Mouse (Mus musculus): Measurements from ENCODE around the gene Gale. TPM values are rescaled to one million over a fixed set of nuclear protein-coding genes. Genes with fewer than 3 reads are reported as not detected.
"Not testable (repeated sequence)": the region's sequence is repeated elsewhere in the genome, so short reads cannot be mapped to it uniquely, and the experiment has no call there.

Gene Gale
- polyA plus RNA-seq, 1 experiment from 2014 or later, result 166 TPM

- H3K4me2 ChIP-seq (replicated peaks; ENCODE audit: low read depth), result peak overlapping the region; percentile 93
- H3K4me1 ChIP-seq (replicated peaks; ENCODE audit: control insufficient read depth, insufficient read depth), result peaks cover 4% of the 10 kb centered on the region; the same call in 1 of the 2 replicates
- no peak for DNase-seq (ENCODE audit: low spot score)
- WGBS, result 53% methylated on average over 13 of the region's 13 CpGs
- no peaks in the 10 kb centered on the region for H3K9me3 ChIP-seq (ENCODE audit: control insufficient read depth, low read length)
- H3K27ac ChIP-seq (replicated peaks), result peak overlapping the region; percentile 84; the same call in 1 of the 2 replicates
- H3K36me3 ChIP-seq (ENCODE audit: control insufficient read depth, insufficient read depth, low read length), result peaks cover 14% of the 10 kb centered on the region
- H3K27me3 ChIP-seq (ENCODE audit: control insufficient read depth, insufficient read depth, low read length), result no peaks in the 10 kb centered on the region
- H3K4me3 ChIP-seq (ENCODE audit: low read depth, low read length), result peak overlapping the region; percentile 95
- no peak for ATAC-seq (ENCODE audit: low FRiP score, low TSS enrichment)
- TF ChIP-seq CTCF (IDR thresholded peaks at IDR 0.05; ENCODE audit: low read depth) (no peak), EP300 (optimal IDR thresholded peaks at IDR 0.05) (no peak)
- peak overlapping the region; percentile 89; the same call in 1 of the 2 replicates for H3K9ac ChIP-seq (ENCODE audit: low read length)
Measured at GRCm38 (mm10) chr4:135972911-135973811, 9.6 kb downstream of the Gale start.

DNA sequence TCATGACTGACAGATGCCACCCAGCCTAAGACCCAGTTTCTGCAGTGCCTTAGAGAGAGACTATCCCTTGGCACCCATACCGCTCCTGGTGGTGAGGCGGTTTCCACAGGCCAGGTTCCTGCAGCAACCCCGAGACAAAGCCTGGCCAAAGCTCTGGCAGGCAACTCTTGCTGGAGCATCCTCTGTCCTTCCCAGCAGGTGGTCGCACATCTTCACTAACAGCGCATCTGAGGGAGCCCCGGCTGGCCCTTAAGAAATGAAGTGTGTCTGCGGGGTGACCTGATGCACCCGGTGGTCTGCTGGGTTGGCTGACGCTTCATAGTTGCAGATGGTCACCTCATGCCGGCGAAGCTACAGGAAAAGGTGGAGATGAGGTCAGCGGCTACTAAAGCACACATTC, 12.6 kb downstream of the Gale start:
- ATAC-seq (ENCODE audit: low FRiP score, low TSS enrichment) (no peak), DNase-seq (ENCODE audit: low spot score) (no peak)
- Histone ChIP-seq H3K9ac (ENCODE audit: low read length) (no peak overlapping the region), H3K36me3 (ENCODE audit: control insufficient read depth, insufficient read depth, low read length) (peaks cover 9% of the 10 kb centered on the region; the same call in 1 of the 2 replicates), H3K27me3 (ENCODE audit: control insufficient read depth, insufficient read depth, low read length) (no peaks in the 10 kb centered on the region), H3K4me1 (replicated peaks; ENCODE audit: control insufficient read depth, insufficient read depth) (peaks cover 4% of the 10 kb centered on the region; the same call in 1 of the 2 replicates), H3K4me3 (ENCODE audit: low read depth, low read length) (no peak overlapping the region), H3K27ac (replicated peaks) (no peak overlapping the region), H3K9me3 (ENCODE audit: control insufficient read depth, low read length) (no peaks in the 10 kb centered on the region), H3K4me2 (replicated peaks; ENCODE audit: low read depth) (no peak overlapping the region)
- 94% methylated on average over 12 of the region's 12 CpGs for WGBS
- TF ChIP-seq CTCF (IDR thresholded peaks at IDR 0.05; ENCODE audit: low read depth) (no peak), EP300 (optimal IDR thresholded peaks at IDR 0.05) (no peak)

DNA sequence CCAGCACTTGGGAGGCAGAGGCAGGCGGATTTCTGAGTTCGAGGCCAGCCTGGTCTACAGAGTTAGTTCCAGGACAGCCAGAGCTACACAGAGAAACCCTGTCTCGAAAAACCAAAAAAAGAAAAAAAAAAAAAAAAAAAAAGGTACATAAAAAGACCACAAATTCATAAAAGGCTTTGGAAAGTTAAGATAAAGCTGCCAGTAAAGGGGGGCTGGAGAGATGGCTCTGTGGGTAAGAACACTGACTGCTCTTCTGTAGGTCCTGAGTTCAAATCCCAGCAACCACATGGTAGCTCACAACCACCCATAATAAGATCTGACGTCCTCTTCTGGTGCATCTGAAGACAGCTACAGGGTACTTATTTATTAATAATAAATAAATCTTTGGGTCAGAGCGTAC, 16.7 kb downstream of the Gale start:
- H3K9me3 ChIP-seq (ENCODE audit: control insufficient read depth, low read length); DNase-seq (ENCODE audit: low spot score); ATAC-seq (ENCODE audit: low FRiP score, low TSS enrichment); H3K4me3 ChIP-seq (ENCODE audit: low read depth, low read length); H3K9ac ChIP-seq (ENCODE audit: low read length); H3K27ac ChIP-seq (replicated peaks); H3K4me1 ChIP-seq (replicated peaks; ENCODE audit: control insufficient read depth, insufficient read depth); H3K27me3 ChIP-seq (ENCODE audit: control insufficient read depth, insufficient read depth, low read length); H3K4me2 ChIP-seq (replicated peaks; ENCODE audit: low read depth): not testable (repeated sequence)
- peaks cover 13% of the 10 kb centered on the region; the same call in 1 of the 2 replicates for H3K36me3 ChIP-seq (ENCODE audit: control insufficient read depth, insufficient read depth, low read length)
- WGBS, result 96% methylated on average over 3 of the region's 5 CpGs

GRCm38 (mm10) chr4:135981524-135982063, 18.1 kb downstream of the Gale start:
- Histone ChIP-seq H3K4me1 (replicated peaks; ENCODE audit: control insufficient read depth, insufficient read depth) (no peaks in the 10 kb centered on the region), H3K27me3 (ENCODE audit: control insufficient read depth, insufficient read depth, low read length) (no peaks in the 10 kb centered on the region), H3K4me2 (replicated peaks; ENCODE audit: low read depth) (no peak overlapping the region), H3K36me3 (ENCODE audit: control insufficient read depth, insufficient read depth, low read length) (peaks cover 9% of the 10 kb centered on the region; the same call in 1 of the 2 replicates), H3K9ac (ENCODE audit: low read length) (no peak overlapping the region), H3K27ac (replicated peaks) (no peak overlapping the region), H3K9me3 (ENCODE audit: control insufficient read depth, low read length) (no peaks in the 10 kb centered on the region), H3K4me3 (ENCODE audit: low read depth, low read length) (no peak overlapping the region)
- DNase-seq (ENCODE audit: low spot score), result no peak
- ATAC-seq (ENCODE audit: low FRiP score, low TSS enrichment), result no peak
- no peak for TF ChIP-seq EP300 (optimal IDR thresholded peaks at IDR 0.05)
- peak; percentile 25 for TF ChIP-seq CTCF (IDR thresholded peaks at IDR 0.05; ENCODE audit: low read depth)
- WGBS, result 64% methylated on average over 7 of the region's 7 CpGs

DNA sequence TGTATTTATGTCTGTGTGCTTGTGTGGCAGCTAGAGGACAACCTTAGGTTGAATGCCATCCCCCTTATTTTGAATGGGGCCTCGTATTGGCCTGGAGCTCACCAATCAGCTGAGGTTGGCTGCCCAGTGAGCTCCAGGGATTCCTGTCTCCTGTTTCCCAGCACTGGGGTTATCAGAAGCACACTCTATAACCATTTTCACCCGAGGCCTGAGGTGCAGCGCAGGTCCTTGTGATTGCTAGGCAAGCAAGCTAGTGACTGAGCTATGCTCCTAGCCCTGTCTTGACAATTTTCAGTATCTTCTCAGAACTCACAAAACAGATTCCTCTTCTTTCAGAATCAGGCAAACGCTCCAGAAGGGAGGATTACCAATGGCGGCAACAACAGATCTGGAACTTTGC, 21.0 kb downstream of the Gale start:
- no peak overlapping the region for H3K4me2 ChIP-seq (replicated peaks; ENCODE audit: low read depth)
- H3K36me3 ChIP-seq (ENCODE audit: control insufficient read depth, insufficient read depth, low read length), result 0 out of 2 replicates have a peak, but pooled peaks cover 4% of the 10 kb centered on the region
- TF ChIP-seq EP300 (optimal IDR thresholded peaks at IDR 0.05), result no peak
- TF ChIP-seq CTCF (IDR thresholded peaks at IDR 0.05; ENCODE audit: low read depth), result no peak
- WGBS, result 79% methylated on average over 5 of the region's 5 CpGs
- DNase-seq (ENCODE audit: low spot score) (no peak), ATAC-seq (ENCODE audit: low FRiP score, low TSS enrichment) (no peak)
- no peak overlapping the region for H3K9ac ChIP-seq (ENCODE audit: low read length)
- no peaks in the 10 kb centered on the region for H3K9me3 ChIP-seq (ENCODE audit: control insufficient read depth, low read length)
- H3K4me1 ChIP-seq (replicated peaks; ENCODE audit: control insufficient read depth, insufficient read depth), result no peaks in the 10 kb centered on the region
- H3K4me3 ChIP-seq (ENCODE audit: low read depth, low read length), result no peak overlapping the region
- H3K27ac ChIP-seq (replicated peaks), result no peak overlapping the region
- H3K27me3 ChIP-seq (ENCODE audit: control insufficient read depth, insufficient read depth, low read length), result no peaks in the 10 kb centered on the region

DNA sequence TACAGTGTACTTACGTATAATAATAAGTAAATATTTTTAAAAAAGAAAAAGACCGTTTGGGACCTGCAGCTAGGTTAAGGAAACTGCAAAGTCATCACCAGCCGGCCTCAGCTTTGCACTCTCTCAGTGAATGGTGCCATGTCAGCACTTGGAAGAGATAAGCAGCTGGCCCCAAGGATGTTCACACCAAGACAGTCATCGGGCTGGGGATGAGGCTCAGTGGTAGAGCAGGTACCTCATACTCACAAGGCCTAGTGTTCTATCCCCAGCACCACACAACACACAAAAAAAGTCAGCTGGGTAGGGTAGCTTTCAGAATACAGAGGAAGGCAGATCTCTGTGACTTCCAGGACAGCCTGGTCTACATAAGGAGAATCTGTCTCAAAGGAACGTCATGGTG, 21.7 kb downstream of the Gale start:
- Histone ChIP-seq H3K27me3 (ENCODE audit: control insufficient read depth, insufficient read depth, low read length) (no peaks in the 10 kb centered on the region), H3K4me2 (replicated peaks; ENCODE audit: low read depth) (no peak overlapping the region), H3K36me3 (ENCODE audit: control insufficient read depth, insufficient read depth, low read length) (0 out of 2 replicates have a peak, but pooled peaks cover 4% of the 10 kb centered on the region), H3K9ac (ENCODE audit: low read length) (no peak overlapping the region), H3K4me3 (ENCODE audit: low read depth, low read length) (no peak overlapping the region), H3K9me3 (ENCODE audit: control insufficient read depth, low read length) (no peaks in the 10 kb centered on the region), H3K4me1 (replicated peaks; ENCODE audit: control insufficient read depth, insufficient read depth) (no peaks in the 10 kb centered on the region), H3K27ac (replicated peaks) (no peak overlapping the region)
- no peak for DNase-seq (ENCODE audit: low spot score)
- WGBS, result 85% methylated on average over 5 of the region's 5 CpGs
- no peak for ATAC-seq (ENCODE audit: low FRiP score, low TSS enrichment)
- no peak for TF ChIP-seq CTCF (IDR thresholded peaks at IDR 0.05; ENCODE audit: low read depth)
- TF ChIP-seq EP300 (optimal IDR thresholded peaks at IDR 0.05), result no peak
